Mouse (Mus musculus): Measurements from ENCODE around the gene Ywhah. TPM values are rescaled to one million over a fixed set of nuclear protein-coding genes. Genes with fewer than 3 reads are reported as not detected.

Gene Ywhah
- 125 and 133 TPM in 2 replicates for polyA plus RNA-seq (2015; fragmentation: Nextera tagmentation; extraction: Ambion mirVana)

DNA sequence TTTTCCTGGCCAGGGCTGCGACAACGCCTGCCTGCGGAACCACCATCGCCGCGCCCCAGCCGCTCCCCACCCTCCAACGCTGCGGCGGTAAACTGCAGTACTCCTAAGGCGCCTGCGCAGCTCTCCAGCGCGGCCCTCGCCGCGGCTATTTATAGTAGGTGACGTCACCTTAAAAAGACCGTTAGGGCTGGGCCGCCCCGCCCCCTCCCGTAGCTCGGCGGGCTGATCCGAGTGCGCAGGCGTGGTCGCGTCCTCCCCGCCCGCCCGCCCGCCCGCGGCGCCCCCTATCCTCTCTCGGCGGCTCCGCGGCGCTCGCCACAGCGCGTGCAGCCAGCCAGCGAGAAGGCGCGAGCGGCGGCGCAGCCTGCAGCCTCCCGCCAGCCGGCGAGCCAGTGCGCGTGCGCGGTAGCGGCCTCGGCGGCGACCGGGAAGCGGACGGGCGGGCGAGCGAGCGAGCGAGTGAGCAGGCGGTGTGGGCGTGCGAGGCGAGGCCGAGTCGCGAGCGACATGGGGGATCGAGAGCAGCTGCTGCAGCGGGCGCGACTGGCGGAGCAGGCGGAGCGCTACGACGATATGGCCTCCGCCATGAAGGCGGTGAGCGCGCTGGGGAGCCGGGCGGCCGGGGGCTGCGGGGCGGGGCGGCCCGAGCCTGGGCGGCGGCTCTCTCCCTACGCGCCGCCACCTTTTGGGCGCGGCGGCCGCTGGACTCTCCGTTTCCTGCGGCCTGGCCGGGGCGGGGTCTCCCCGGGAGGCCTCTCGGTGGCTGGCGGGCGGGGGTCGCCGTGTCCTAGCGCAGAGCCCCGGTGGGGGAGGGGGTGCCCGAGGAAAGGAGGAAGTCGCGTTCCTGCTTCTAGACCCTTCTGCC, at the start of gene Ywhah:
Ywhah (plus strand) TSS at position 256 of the 865 bp plus-strand sequence.
- peaks cover 20% of the 10 kb centered on the region for H3K36me3 ChIP-seq (replicated peaks; ENCODE audit: insufficient read depth, low read length)
- H3K4me1 ChIP-seq (ENCODE audit: insufficient read depth): peaks cover 33% of the 10 kb centered on the region
- peak; percentile 74; the same call in 1 of the 2 replicates for TF ChIP-seq EP300 (IDR thresholded peaks at IDR 0.05; ENCODE audit: low read depth)
- TF ChIP-seq CTCF (IDR thresholded peaks at IDR 0.05; ENCODE audit: low read depth): peak; percentile 38
- H3K9ac ChIP-seq (replicated peaks): peak within 1 kb of the TSS; percentile 94
- WGBS (ENCODE audit: insufficient replicate concordance): under 1% methylated on average over 56 of the region's 121 CpGs
- peak within 1 kb of the TSS; percentile 98 for H3K27ac ChIP-seq (ENCODE audit: low read depth)
- H3K27me3 ChIP-seq (ENCODE audit: insufficient read depth, low read length): no peaks in the 10 kb centered on the region
- peak within 1 kb of the TSS; percentile 91 for H3K4me3 ChIP-seq (ENCODE audit: low read depth, low read length)
- peak; percentile 91 for ATAC-seq
- peak within 1 kb of the TSS; percentile 88 for H3K4me2 ChIP-seq (ENCODE audit: low read depth, low read length)
- H3K9me3 ChIP-seq (ENCODE audit: low read length): no peaks in the 10 kb centered on the region
- peak; percentile 96 for DNase-seq

DNA sequence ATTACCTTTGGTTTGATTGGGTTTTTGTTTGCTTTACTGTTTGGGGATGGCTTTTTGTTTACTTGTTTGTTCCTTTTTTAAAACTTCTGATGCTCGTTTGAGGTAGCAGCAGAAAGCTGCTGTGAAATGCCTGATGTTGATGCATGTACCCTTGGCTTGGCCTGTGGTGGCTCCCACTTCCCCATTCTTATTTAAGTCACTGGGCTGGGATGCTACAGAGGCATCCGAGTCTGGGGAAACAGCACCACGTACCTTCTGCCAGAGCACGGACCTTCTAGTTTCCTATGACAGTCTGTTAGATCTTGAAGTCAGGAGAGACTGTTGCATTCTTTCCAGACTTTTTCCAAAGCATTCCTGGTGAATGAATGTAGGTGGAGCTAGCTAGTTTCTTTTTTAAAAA, 42.1 kb upstream of the Ywhah start:
- H3K9ac ChIP-seq (replicated peaks): no peak overlapping the region
- WGBS (ENCODE audit: insufficient replicate concordance): 65% methylated on average over 4 of the region's 4 CpGs
- no peaks in the 10 kb centered on the region for H3K4me1 ChIP-seq (ENCODE audit: insufficient read depth)
- DNase-seq (no peak), ATAC-seq (no peak)
- no peak overlapping the region for H3K4me2 ChIP-seq (ENCODE audit: low read depth, low read length)
- peaks cover 24% of the 10 kb centered on the region for H3K36me3 ChIP-seq (replicated peaks; ENCODE audit: insufficient read depth, low read length)
- H3K27ac ChIP-seq (ENCODE audit: low read depth): no peak overlapping the region
- H3K27me3 ChIP-seq (ENCODE audit: insufficient read depth, low read length): no peaks in the 10 kb centered on the region
- no peak overlapping the region for H3K4me3 ChIP-seq (ENCODE audit: low read depth, low read length)
- TF ChIP-seq EP300 (IDR thresholded peaks at IDR 0.05; ENCODE audit: low read depth): no peak
- no peak for TF ChIP-seq CTCF (IDR thresholded peaks at IDR 0.05; ENCODE audit: low read depth)
- no peaks in the 10 kb centered on the region for H3K9me3 ChIP-seq (ENCODE audit: low read length)

DNA sequence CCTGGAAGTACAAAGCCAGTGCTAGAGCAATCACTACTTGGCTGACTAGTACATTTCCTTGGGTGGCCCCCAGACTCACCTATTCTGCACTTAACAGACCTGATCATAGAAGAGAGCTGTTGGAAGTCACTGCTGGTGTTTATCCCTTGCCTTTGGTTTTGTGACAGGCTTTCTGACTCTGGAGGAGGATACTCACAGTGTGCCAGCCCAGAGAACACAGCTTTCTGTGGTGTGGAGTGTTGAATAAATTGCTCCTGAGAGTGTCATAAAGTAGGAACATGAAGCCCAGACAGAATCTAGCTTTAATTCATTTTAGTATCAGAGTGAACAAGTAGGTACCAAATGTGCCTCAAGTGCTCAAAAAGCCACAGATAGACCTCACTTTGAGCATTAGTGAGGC, 41.4 kb upstream of the Ywhah start:
- no peaks in the 10 kb centered on the region for H3K27me3 ChIP-seq (ENCODE audit: insufficient read depth, low read length)
- ATAC-seq: no peak
- H3K9me3 ChIP-seq (ENCODE audit: low read length): no peaks in the 10 kb centered on the region
- no peak overlapping the region for H3K9ac ChIP-seq (replicated peaks)
- peaks cover 27% of the 10 kb centered on the region for H3K36me3 ChIP-seq (replicated peaks; ENCODE audit: insufficient read depth, low read length)
- no peak for TF ChIP-seq CTCF (IDR thresholded peaks at IDR 0.05; ENCODE audit: low read depth)
- no peak for TF ChIP-seq EP300 (IDR thresholded peaks at IDR 0.05; ENCODE audit: low read depth)
- H3K4me1 ChIP-seq (ENCODE audit: insufficient read depth): no peaks in the 10 kb centered on the region
- no peak overlapping the region for H3K4me2 ChIP-seq (ENCODE audit: low read depth, low read length)
- DNase-seq: no peak
- no peak overlapping the region for H3K4me3 ChIP-seq (ENCODE audit: low read depth, low read length)
- H3K27ac ChIP-seq (ENCODE audit: low read depth): no peak overlapping the region

DNA sequence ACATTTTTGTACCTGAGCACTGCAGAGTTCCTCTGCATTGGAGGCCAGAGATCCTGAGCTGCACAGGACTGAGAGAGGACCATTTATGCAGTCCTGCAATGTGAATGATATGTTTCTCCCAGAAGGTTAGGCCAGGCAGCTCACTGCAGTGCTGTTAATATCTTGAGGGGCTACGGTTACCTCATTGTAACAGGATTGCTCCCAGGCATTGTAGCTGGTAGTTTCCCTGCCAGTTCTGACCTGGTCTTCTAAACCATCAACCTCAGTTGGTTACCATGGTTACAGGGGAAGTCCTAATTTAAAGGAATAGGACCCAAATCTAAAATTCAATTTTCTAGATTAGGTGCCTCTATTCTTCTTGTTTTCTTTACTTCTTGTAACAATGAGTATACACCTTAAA, 33.2 kb upstream of the Ywhah start:
- ATAC-seq: no peak
- TF ChIP-seq EP300 (IDR thresholded peaks at IDR 0.05; ENCODE audit: low read depth): no peak
- no peak for TF ChIP-seq CTCF (IDR thresholded peaks at IDR 0.05; ENCODE audit: low read depth)
- WGBS (ENCODE audit: insufficient replicate concordance): 87% methylated on average over 1 of the region's 1 CpGs
- Histone ChIP-seq H3K27ac (ENCODE audit: low read depth) (no peak overlapping the region), H3K4me2 (ENCODE audit: low read depth, low read length) (no peak overlapping the region), H3K4me1 (ENCODE audit: insufficient read depth) (no peaks in the 10 kb centered on the region), H3K36me3 (replicated peaks; ENCODE audit: insufficient read depth, low read length) (peaks cover 18% of the 10 kb centered on the region), H3K27me3 (ENCODE audit: insufficient read depth, low read length) (no peaks in the 10 kb centered on the region), H3K4me3 (ENCODE audit: low read depth, low read length) (no peak overlapping the region), H3K9me3 (ENCODE audit: low read length) (no peaks in the 10 kb centered on the region), H3K9ac (replicated peaks) (no peak overlapping the region)
- no peak for DNase-seq

DNA sequence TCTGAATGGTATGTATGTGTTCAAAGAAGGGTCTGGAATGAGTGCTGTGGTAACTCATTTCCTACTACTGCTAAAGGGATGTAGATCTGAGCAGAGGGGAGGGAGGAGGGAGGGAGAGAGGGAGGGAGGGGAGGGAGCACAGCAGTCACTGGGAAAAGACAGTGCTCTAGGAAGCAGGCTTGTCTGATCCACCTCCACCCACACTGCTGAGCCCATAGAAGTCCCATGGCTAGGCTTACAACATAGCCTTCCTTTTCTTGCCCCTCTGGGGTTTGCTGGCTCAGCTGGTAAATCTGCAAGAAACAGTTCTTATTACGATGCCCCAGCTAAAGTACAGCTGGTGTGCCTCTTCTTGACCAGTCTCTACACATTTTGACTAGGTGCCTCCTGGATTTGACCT, 30.7 kb upstream of the Ywhah start:
- Histone ChIP-seq H3K9ac (replicated peaks) (no peak overlapping the region), H3K9me3 (ENCODE audit: low read length) (no peaks in the 10 kb centered on the region), H3K27ac (ENCODE audit: low read depth) (no peak overlapping the region), H3K36me3 (replicated peaks; ENCODE audit: insufficient read depth, low read length) (peaks cover 13% of the 10 kb centered on the region), H3K27me3 (ENCODE audit: insufficient read depth, low read length) (no peaks in the 10 kb centered on the region), H3K4me2 (ENCODE audit: low read depth, low read length) (no peak overlapping the region), H3K4me1 (ENCODE audit: insufficient read depth) (no peaks in the 10 kb centered on the region), H3K4me3 (ENCODE audit: low read depth, low read length) (no peak overlapping the region)
- DNase-seq: no peak
- TF ChIP-seq CTCF (IDR thresholded peaks at IDR 0.05; ENCODE audit: low read depth) (no peak), EP300 (IDR thresholded peaks at IDR 0.05; ENCODE audit: low read depth) (no peak)
- no peak for ATAC-seq
- 77% methylated on average over 1 of the region's 1 CpGs for WGBS (ENCODE audit: insufficient replicate concordance)

DNA sequence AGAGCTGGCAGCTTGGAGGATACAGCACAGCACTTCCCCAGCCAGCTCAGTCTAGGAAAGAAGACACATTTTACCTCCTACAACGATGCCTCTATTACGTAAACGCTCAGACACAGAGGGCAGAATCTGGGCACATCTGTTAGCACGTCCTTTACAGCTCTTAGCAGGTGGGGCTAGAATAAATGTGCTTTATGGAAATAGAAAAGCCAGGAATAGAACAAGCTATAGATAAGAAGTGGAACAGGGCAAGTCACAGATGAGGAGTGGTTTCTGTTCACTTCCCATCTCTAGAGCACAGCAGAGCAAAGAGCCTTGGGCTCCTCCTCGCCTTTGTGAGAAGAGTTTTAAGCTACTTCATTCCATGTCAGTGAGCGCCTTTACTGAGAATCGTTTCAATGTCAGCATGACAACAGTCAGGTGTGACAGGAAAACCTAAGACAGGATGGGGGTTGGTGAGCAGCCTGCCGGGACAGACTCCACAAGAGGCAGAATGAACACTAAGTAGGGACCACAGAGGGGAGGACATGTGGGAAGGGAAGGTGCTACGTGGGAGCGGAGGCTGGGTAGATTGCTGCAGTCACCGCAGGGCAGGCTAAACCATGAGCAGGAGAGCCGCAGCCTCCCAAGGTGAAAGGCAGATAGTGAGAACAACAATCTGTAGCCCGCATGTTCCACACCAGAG, 28.5 kb upstream of the Ywhah start:
- H3K27me3 ChIP-seq (ENCODE audit: insufficient read depth, low read length): no peaks in the 10 kb centered on the region
- peaks cover 4% of the 10 kb centered on the region; the same call in 1 of the 2 replicates for H3K36me3 ChIP-seq (replicated peaks; ENCODE audit: insufficient read depth, low read length)
- H3K27ac ChIP-seq (ENCODE audit: low read depth): no peak overlapping the region
- no peak overlapping the region for H3K4me3 ChIP-seq (ENCODE audit: low read depth, low read length)
- no peak for TF ChIP-seq CTCF (IDR thresholded peaks at IDR 0.05; ENCODE audit: low read depth)
- TF ChIP-seq EP300 (IDR thresholded peaks at IDR 0.05; ENCODE audit: low read depth): no peak
- no peaks in the 10 kb centered on the region for H3K4me1 ChIP-seq (ENCODE audit: insufficient read depth)
- H3K9ac ChIP-seq (replicated peaks): no peak overlapping the region
- ATAC-seq: no peak
- 76% methylated on average over 13 of the region's 13 CpGs for WGBS (ENCODE audit: insufficient replicate concordance)
- H3K9me3 ChIP-seq (ENCODE audit: low read length): no peaks in the 10 kb centered on the region
- no peak for DNase-seq
- no peak overlapping the region for H3K4me2 ChIP-seq (ENCODE audit: low read depth, low read length)
